Mouse (Mus musculus) cortical plate, adult 2 months (tissue): ENCODE measurements around the gene Wdr5. TPM values are rescaled to one million over a fixed set of nuclear protein-coding genes. Genes with fewer than 3 reads are reported as not detected.

Experiments used
- H3K27ac ChIP-seq: fragments of 200-500 bp; 2 replicates; pipeline ENCODE4 v1.5.1; 2012; ENCODE audit warnings: low read length, control low read depth, inconsistent platforms; ENCODE audit not compliant: insufficient read depth
- H3K4me1 ChIP-seq: fragments of 200-500 bp; 2 replicates; pipeline ENCODE4 v1.6.1; 2011; ENCODE audit warnings: low read length; ENCODE audit not compliant: control insufficient read depth, insufficient read depth
- H3K4me3 ChIP-seq: fragments of 200-500 bp; 2 replicates; pipeline ENCODE4 v1.5.1; 2011; ENCODE audit warnings: mild to moderate bottlenecking, low read length, control low read depth; ENCODE audit not compliant: insufficient read depth
- CTCF ChIP-seq: fragments of 200-500 bp; IDR thresholded peaks from 2 replicates; pipeline ENCODE4 v1.5.1; 2011; ENCODE audit warnings: mild to moderate bottlenecking, control low read depth, low read length; ENCODE audit not compliant: insufficient read depth; ENCODE audit errors: extremely low read depth
- POLR2A ChIP-seq: fragments of 200-500 bp; IDR thresholded peaks from 2 replicates; pipeline ENCODE4 v1.6.1; 2011; ENCODE audit warnings: mild to moderate bottlenecking, low read length, control low read depth; ENCODE audit not compliant: insufficient read depth; ENCODE audit errors: extremely low read depth
- polyA plus RNA-seq: library from polyadenylated mRNA; depleted of rRNA; stranded (reverse); fragments of >200 nt; gene quantifications from 2 replicates; pipeline ENCODE4 v1.2.3, GENCODE M21; 2012

Wdr5 gene
- polyA plus RNA-seq, 1 experiment, result 27.6 TPM

DNA sequence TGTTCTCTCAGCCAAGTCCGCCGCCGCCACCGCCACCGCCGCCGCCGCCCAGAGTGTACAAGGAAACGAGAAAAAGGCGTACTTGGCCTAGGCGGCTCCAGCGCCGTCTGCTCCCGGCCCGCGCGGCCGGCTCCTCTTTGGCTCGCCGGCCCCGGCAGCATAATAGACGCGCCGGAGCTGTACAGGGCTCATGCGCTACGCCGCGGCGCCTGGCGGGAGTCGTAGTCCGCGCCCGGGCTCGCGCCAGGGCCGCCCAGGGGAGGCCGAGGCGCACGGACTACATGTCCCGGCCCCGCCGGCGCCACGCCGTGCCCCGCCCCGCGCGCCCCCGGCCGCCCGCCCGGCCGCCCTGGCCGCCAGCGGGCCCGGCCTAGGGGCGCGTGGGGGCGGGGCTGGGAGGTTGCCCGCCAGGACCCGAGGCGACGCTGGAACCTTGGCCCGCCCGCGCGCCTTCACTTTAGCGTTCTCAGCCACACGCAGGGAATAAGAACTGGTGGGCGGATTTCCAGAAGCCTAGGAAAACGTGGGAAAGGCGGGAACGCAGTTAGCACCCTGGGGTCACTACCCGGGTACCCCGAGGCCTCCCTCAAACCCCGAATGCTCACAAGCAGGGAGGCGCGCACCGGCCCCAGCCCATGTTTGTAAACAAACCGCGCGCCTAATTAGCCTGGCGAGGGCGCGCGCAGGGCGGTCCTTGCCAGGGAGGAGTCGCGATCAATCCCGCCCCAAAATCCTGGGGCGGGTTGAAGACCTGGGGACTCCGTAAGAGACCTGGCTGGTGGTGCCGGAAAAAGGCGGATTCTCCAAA lies 39.3 kb upstream of the Wdr5 start:
- TF ChIP-seq POLR2A, result peak; percentile 76
- no peak for TF ChIP-seq CTCF
- peak overlapping the region; percentile 93 for H3K27ac ChIP-seq

DNA sequence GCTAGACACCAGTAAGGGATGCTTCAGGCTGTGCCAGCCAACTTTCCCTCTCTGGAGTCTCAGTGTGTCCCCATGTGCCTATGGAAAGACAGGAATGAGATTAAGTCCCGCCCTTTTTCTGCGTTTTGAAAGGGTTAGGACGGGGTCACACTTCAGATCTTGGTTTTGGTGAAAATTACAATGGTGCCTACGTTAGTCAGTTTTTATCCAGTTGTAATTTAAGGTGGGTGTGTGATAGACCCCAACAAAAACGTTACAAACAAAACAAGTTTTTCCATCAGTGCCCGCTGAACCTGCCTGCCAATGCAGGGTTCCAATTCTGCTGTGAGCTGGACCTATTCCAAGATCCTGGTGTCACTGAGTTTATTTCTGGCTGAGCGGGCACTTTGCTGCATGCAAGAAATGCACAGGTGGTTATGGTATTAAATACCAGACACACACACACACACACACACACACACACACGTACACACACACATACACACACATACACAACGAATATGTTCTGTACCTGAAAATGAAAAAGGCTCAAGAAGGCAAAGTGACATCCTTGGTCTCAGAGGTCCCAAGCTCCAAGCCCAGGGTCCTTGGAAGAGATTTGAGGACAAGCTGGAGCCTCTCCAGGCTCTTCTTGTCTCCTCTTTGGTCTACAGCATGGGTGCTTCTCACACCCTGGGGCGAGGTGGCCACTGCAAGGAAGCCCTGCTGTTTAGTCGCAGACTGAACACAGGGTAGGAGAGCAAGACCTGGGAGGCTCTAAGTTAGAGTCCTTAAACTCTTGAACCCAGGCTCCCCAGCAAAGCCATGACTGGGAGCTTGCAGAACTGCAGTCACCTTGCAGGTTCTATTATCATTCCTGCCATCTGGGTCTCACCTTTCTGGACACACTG lies 38.4 kb upstream of the Wdr5 start:
- peak overlapping the region; percentile 99 for H3K4me3 ChIP-seq
- TF ChIP-seq POLR2A (no peak), CTCF (no peak)
- peaks cover 8% of the 10 kb centered on the region for H3K4me1 ChIP-seq

More for the DNA sequence above, 39.3 kb upstream of the Wdr5 start:
- Histone ChIP-seq H3K4me3 (peak overlapping the region; percentile 99), H3K4me1 (peaks cover 8% of the 10 kb centered on the region)

DNA sequence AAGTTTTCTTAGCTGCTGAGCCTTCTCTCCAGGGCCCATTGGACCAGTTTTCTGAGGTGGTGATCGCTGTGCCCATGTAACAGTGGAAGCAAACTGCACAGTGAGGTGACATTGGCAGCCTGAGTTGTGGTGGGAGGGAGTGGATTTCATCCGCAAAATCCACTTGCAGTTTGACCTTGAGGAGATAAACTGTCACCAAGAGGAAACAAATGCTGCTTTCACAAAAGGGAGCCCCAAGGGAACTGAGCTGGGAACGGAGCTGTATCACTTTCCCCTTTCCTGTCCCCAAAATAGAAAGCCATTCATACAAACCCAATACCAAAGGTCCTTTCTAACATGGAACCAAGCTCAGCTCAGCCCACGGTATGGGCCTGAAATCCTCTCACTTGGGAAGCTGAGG lies 35.1 kb upstream of the Wdr5 start:
- no peaks in the 10 kb centered on the region for H3K4me1 ChIP-seq
- H3K27ac ChIP-seq, result no peak overlapping the region
- H3K4me3 ChIP-seq, result no peak overlapping the region
- TF ChIP-seq POLR2A, result no peak
- no peak for TF ChIP-seq CTCF

More for the DNA sequence above, 38.4 kb upstream of the Wdr5 start:
- H3K27ac ChIP-seq, result no peak overlapping the region

DNA sequence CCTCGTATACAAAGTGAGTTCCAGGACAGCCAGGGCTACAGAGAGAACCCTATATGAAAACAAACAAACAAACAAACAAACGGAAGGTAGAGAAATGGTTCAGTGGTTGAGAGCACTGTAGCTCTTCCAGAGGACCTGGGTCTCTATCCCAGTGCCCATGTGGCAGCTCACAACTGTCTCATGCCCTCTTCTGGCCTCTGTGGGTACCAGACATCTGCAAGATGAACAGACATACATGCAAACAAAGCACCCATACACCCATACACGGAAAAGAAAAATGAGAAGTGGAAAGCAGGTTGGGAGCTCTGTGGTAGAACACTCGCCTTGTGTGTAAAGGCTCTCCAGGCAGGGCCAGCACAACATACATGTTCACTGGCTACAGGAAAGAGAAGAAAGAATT lies 34.6 kb upstream of the Wdr5 start:
- TF ChIP-seq CTCF, result no peak
- no peak for TF ChIP-seq POLR2A
- H3K4me1 ChIP-seq, result no peaks in the 10 kb centered on the region
- H3K27ac ChIP-seq, result no peak overlapping the region
- no peak overlapping the region for H3K4me3 ChIP-seq

DNA sequence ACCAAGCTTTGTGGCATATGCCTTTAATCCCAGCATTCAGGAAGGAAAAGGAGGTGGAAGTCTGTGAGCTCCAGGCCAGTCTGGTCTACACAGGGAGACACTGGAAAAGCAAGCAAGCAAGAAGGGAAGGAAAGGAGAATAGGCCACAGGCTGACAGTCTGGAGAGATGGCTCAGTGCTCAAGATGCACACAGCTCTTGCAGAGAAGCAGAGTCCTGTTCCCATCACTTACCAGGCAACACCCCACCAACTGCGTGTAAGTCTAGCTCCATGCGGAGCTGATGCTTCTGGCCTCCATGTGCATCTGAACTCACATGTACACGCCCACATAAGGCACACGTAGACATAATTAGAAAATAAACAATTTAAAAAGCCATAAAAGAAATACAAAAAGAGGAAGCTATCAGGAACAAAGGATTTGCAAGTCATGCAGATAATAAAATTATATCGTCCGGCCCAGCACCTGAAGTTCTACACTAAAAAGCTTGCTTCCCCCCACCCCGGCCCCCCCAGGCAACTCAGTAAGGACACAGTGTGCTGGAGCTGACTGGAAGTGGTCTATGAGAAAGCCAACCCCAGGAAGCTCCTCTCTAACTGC lies 32.6 kb upstream of the Wdr5 start:
- no peak for TF ChIP-seq POLR2A
- TF ChIP-seq CTCF, result no peak
- H3K4me3 ChIP-seq, result no peak overlapping the region

DNA sequence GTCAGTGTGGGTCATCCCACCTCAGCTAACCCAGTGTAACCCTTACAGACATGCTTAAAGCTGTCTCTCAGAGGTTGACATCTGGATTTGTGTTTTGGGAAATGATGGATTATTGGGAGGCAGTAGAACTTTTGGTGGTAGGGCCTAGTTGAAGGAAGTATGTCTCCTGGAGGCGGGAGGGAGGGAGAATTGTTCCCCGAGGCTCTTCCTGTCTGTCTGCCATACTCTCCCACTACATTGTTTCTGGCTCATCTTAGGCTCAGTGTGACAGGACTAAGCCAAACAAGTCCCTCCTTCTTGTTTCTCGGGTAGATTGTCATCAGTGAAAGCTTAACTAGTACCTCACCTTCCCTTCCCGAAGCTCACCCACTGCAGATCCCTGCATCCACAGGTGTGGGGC lies 28.2 kb upstream of the Wdr5 start:
- H3K4me3 ChIP-seq, result no peak overlapping the region
- TF ChIP-seq CTCF (no peak), POLR2A (no peak)
- no peaks in the 10 kb centered on the region for H3K4me1 ChIP-seq
- H3K27ac ChIP-seq, result no peak overlapping the region

More for the DNA sequence above, 32.6 kb upstream of the Wdr5 start:
- no peaks in the 10 kb centered on the region for H3K4me1 ChIP-seq
- no peak overlapping the region for H3K27ac ChIP-seq

DNA sequence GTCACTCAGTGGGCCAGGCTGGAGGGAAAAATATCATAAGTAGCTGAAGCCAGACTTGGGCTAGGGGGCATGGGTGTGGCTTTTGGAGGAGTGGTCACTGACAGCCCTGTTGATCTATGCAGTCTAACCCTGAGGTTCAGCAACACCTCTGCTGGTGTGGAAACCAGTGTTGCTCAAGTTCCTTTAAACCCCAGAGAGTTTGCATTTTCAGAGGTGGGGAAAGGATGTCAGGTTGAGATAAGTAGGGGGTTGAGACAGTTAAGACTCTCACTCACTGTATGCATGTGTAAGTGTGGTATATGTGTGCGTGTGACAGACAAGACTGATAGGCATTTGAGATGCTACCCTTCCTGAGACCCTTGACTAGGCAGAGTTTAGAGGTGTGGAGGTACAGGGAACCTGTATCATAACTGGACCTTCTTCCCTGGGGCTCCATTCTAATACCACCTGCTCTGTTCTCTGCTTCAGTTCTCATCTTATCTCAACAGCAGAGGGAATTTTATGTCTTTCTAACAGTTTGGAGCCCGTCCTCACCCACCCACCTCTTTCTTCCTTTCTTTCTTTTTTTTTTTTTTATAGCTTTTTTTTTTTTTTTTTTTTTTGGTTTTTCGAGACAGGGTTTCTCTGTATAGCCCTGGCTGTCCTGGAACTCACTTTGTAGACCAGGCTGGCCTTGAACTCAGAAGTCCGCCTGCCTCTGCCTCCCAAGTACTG lies 27.5 kb upstream of the Wdr5 start:
- no peaks in the 10 kb centered on the region for H3K4me1 ChIP-seq
- TF ChIP-seq CTCF (no peak), POLR2A (no peak)
- no peak overlapping the region for H3K4me3 ChIP-seq
- no peak overlapping the region for H3K27ac ChIP-seq

DNA sequence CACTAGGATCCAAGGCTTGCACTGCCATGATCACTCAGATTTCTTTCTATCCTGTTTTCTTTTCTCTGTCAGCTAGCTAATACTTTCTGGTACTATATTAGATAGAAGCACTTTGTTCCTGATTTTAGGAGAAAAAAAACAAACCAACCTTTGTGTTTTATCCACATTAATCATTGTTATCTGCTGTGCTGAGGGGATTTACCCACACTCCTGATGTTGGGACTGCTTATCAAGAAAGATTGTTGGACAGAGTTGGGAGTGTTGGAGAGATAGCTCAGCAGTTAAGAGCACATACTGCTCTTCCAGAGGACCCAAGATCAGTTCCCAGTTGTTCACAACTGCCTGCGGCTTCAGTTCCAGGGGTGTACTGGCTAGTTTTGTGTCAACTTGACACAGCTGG lies 26.6 kb upstream of the Wdr5 start:
- Histone ChIP-seq H3K4me3 (no peak overlapping the region), H3K4me1 (no peaks in the 10 kb centered on the region), H3K27ac (no peak overlapping the region)
- TF ChIP-seq CTCF, result no peak
- no peak for TF ChIP-seq POLR2A

DNA sequence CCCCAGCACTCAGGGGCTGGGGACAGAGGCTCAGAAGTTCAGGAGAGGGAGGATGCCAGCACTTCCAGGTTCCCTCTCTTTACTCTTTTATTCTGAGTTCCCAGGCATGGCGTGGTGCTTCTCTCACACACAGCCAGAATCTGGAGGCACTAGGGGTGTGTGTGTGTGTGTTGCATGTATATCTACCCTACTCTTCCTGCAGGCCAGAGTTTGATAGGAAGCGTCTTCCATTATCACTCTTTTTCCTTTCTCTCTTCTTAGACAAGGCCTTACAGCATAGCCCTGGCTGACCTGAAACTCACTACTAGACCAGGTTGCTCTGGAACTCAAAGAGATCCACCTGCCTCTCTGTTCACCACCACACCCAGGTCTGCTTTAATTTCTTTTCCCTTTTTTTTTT lies 24.0 kb upstream of the Wdr5 start:
- Histone ChIP-seq H3K4me1 (no peaks in the 10 kb centered on the region), H3K27ac (no peak overlapping the region), H3K4me3 (no peak overlapping the region)
- TF ChIP-seq POLR2A, result no peak
- no peak for TF ChIP-seq CTCF
